Mouse (Mus musculus): Measurements from ENCODE around the gene Atp6v1e2. TPM values are rescaled to one million over a fixed set of nuclear protein-coding genes. Genes with fewer than 3 reads are reported as not detected.

The Atp6v1e2 gene
- polyA plus RNA-seq, 1 experiment from 2014 or later: not detected

DNA sequence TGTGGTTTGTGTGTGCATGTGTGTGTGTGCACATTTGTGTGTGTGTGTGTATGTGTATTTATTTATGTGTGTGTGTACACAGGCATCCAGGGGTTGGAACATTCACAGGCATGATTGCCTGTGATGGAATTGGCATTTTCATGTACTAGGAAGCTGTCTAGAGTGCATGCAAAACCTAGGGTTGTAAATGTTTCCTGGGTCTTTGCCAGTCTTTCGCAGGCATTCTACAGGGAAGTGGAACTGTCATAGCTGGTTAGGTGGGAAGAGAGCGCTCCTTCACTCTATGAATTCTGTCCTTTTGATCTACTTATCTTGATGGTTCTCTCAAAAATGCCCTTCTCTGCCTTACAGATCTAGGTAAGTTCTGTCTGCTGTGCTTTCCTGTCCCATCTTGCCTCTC, 10.6 kb downstream of the Atp6v1e2 start:
- ATAC-seq (replicated peaks; ENCODE audit: low FRiP score): no peak
- no peak overlapping the region for H3K27ac ChIP-seq
- WGBS: 72% methylated on average over 2 of the region's 2 CpGs
- H3K9ac ChIP-seq: no peak overlapping the region
- H3K4me3 ChIP-seq (replicated peaks): no peak overlapping the region
- peaks cover 15% of the 10 kb centered on the region for H3K4me1 ChIP-seq
- peaks cover 21% of the 10 kb centered on the region for H3K27me3 ChIP-seq
- H3K36me3 ChIP-seq: no peaks in the 10 kb centered on the region
- peak overlapping the region; percentile 79 for H3K4me2 ChIP-seq
- H3K9me3 ChIP-seq (replicated peaks): no peaks in the 10 kb centered on the region

DNA sequence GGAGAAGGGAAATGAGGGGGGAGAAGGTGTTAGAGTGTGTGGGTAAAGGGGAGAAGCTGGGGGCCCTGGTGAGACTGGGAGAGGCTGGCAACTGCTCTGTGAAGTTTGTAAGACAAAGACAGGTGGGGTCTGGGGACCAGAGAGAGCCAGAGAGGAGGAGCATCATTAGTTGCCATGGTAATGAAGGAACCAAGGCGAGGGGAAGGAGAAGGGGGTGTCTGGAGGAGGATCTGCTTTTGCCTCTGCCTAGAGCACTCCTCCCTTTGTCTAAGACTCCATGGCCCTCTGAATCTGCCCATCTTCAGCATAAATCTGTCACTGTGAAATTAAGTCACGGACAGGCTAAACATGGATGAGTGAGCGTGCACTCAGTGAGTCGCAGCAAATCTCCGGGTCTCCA, 14.8 kb downstream of the Atp6v1e2 start:
- WGBS: 18% methylated on average over 5 of the region's 5 CpGs
- Histone ChIP-seq H3K36me3 (no peaks in the 10 kb centered on the region), H3K9ac (no peak overlapping the region), H3K4me3 (replicated peaks) (no peak overlapping the region), H3K4me2 (peak overlapping the region; percentile 26), H3K27ac (no peak overlapping the region), H3K9me3 (replicated peaks) (no peaks in the 10 kb centered on the region), H3K27me3 (peaks cover 22% of the 10 kb centered on the region), H3K4me1 (peaks cover 9% of the 10 kb centered on the region)
- ATAC-seq (replicated peaks; ENCODE audit: low FRiP score): peak; percentile 53

DNA sequence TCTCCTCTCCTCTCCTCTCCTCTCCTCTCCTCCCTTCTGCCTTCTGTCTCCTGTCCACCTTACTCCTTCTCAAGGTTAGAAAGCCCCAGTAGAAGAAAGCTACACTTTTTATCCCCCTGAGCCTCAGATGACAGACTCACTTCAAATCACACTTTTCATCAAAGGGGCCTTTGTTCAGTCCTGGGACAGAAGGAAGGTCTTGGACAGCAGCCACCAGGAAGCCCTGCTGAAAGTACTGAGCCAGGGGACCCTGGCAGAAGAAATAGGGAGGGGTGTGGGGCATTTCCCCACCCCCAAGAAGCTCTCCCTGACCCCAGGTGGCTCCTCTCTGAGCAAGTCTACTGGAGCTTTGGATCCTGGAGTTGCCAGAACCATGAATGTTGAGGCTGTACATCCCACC, 17.7 kb downstream of the Atp6v1e2 start:
- Histone ChIP-seq H3K36me3 (no peaks in the 10 kb centered on the region), H3K9me3 (replicated peaks) (peaks cover 9% of the 10 kb centered on the region), H3K4me3 (replicated peaks) (no peak overlapping the region), H3K27me3 (peaks cover 16% of the 10 kb centered on the region), H3K9ac (no peak overlapping the region), H3K4me2 (no peak overlapping the region), H3K4me1 (no peaks in the 10 kb centered on the region), H3K27ac (no peak overlapping the region)
- no peak for ATAC-seq (replicated peaks; ENCODE audit: low FRiP score)

DNA sequence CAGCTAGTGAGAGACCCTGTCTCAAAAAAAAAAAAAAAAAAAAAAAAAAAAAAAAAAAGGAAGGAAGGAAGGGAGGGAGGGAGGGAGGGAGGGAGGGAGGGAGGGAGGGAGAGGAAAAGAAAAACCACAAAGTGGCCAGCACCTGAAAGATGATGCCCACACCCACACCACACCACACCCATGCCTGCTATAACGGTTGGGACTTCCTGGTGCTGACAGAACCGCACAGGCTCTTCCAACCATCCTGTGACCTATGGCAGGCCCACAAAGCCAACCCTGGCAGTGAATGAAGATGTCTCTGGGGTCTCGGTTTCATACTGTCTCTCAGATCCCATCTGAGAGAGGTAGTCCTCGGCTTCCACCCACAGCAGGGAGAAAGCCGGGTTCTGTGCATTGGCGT, 18.3 kb downstream of the Atp6v1e2 start:
- peaks cover 9% of the 10 kb centered on the region for H3K9me3 ChIP-seq (replicated peaks)
- no peak overlapping the region for H3K9ac ChIP-seq
- WGBS: 82% methylated on average over 6 of the region's 6 CpGs
- H3K27ac ChIP-seq: no peak overlapping the region
- no peaks in the 10 kb centered on the region for H3K4me1 ChIP-seq
- no peak overlapping the region for H3K4me2 ChIP-seq
- ATAC-seq (replicated peaks; ENCODE audit: low FRiP score): no peak
- no peaks in the 10 kb centered on the region for H3K36me3 ChIP-seq
- peaks cover 10% of the 10 kb centered on the region for H3K27me3 ChIP-seq
- no peak overlapping the region for H3K4me3 ChIP-seq (replicated peaks)

DNA sequence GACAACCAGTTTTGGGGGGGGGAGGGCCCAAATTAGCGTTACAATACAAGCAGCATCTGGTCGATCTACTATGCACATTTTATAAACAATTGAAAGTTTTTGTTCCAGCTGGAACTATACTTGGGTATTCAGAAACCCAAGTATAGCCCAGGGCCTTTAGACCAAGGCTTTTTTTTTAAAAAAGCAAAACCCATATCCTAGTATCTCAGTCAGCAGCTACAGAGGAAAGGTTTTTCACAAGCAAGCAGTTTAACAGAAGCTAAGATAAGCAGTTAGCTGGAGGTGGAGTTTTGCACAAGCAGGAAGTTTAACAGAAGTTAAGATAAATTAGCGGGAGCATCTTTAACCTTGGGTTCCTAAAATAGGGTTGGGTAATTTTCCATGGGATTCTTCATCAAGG, 20.9 kb downstream of the Atp6v1e2 start:
- no peaks in the 10 kb centered on the region for H3K36me3 ChIP-seq
- no peak overlapping the region for H3K4me3 ChIP-seq (replicated peaks)
- no peaks in the 10 kb centered on the region for H3K27me3 ChIP-seq
- no peak overlapping the region for H3K27ac ChIP-seq
- 94% methylated on average over 3 of the region's 3 CpGs for WGBS
- no peak overlapping the region for H3K4me2 ChIP-seq
- no peak for ATAC-seq (replicated peaks; ENCODE audit: low FRiP score)
- no peak overlapping the region for H3K9ac ChIP-seq
- H3K9me3 ChIP-seq (replicated peaks): peaks cover 9% of the 10 kb centered on the region
- H3K4me1 ChIP-seq: 0 out of 2 replicates have a peak, but pooled peaks cover 6% of the 10 kb centered on the region

DNA sequence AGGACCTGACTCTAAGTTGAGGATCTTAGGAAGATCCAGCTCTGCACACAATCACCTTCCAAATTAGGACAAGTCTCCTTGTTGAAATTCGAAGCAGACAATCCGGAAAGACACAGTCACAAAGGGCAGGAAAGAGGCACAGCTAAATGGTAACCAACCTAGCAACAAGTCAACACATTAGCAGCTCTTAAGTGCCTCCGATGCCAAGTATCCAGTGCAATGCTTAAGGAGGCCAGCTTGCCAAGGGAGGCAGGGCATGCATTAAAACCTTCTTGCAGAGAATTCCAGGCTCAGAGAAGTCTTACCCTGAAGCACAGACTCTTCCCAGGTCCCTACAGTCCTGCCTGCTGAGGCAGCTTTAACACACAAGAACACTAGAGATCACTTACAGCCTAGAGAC, 23.0 kb downstream of the Atp6v1e2 start:
- peaks cover 9% of the 10 kb centered on the region for H3K9me3 ChIP-seq (replicated peaks)
- no peak overlapping the region for H3K9ac ChIP-seq
- no peaks in the 10 kb centered on the region for H3K36me3 ChIP-seq
- no peaks in the 10 kb centered on the region for H3K27me3 ChIP-seq
- 81% methylated on average over 3 of the region's 3 CpGs for WGBS
- no peak for ATAC-seq (replicated peaks; ENCODE audit: low FRiP score)
- no peak overlapping the region for H3K4me3 ChIP-seq (replicated peaks)
- H3K4me2 ChIP-seq: no peak overlapping the region
- H3K4me1 ChIP-seq: peaks cover 6% of the 10 kb centered on the region; the same call in 1 of the 2 replicates
- no peak overlapping the region for H3K27ac ChIP-seq

DNA sequence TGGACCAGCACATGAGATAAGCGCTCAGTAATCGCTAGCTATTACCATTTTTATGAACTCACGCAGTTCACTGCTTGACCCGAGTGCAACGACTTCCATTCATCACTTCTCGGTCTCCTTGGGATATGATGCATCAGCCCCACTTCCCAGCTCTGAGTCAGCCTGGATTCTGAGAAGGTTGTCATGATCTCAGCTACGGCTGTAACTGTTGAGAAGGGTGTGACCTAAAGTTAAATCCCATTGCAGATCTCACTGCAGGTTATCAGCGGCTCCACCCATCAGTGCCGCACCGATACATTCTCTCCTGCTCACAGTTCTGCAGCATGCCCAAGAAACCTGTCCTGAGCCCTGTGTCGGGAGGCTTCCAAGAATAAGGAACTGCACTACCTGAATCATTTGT, 28.0 kb downstream of the Atp6v1e2 start:
- H3K9ac ChIP-seq: no peak overlapping the region
- no peak overlapping the region for H3K4me3 ChIP-seq (replicated peaks)
- H3K4me2 ChIP-seq: no peak overlapping the region
- no peak overlapping the region for H3K27ac ChIP-seq
- H3K36me3 ChIP-seq: no peaks in the 10 kb centered on the region
- no peak for ATAC-seq (replicated peaks; ENCODE audit: low FRiP score)
- peaks cover 9% of the 10 kb centered on the region for H3K4me1 ChIP-seq
- 56% methylated on average over 11 of the region's 11 CpGs for WGBS
- no peaks in the 10 kb centered on the region for H3K9me3 ChIP-seq (replicated peaks)
- H3K27me3 ChIP-seq: no peaks in the 10 kb centered on the region

DNA sequence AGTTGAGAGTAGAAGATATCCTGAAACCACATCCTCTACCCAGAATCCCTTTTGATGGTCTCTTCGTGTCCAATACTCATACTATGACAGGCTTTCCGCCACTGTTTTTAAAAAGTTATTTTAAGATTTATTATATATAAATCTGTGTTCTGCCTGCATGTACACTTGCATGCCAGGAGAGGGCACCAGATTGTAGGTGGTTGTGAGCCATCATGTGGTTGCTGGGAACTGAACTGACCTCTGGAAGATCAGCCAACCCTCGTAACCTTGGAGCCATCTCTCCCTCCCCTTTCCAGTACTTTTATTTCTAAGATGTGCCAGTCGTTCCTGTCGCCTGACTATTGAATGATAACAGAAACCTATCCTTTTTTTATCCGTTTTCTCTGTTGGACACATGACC, 28.9 kb downstream of the Atp6v1e2 start:
- no peak for ATAC-seq (replicated peaks; ENCODE audit: low FRiP score)
- H3K4me1 ChIP-seq: peaks cover 9% of the 10 kb centered on the region
- no peaks in the 10 kb centered on the region for H3K27me3 ChIP-seq
- H3K4me3 ChIP-seq (replicated peaks): no peak overlapping the region
- H3K4me2 ChIP-seq: no peak overlapping the region
- no peaks in the 10 kb centered on the region for H3K36me3 ChIP-seq
- WGBS: 68% methylated on average over 6 of the region's 6 CpGs
- H3K27ac ChIP-seq: no peak overlapping the region
- no peak overlapping the region for H3K9ac ChIP-seq
- H3K9me3 ChIP-seq (replicated peaks): no peaks in the 10 kb centered on the region

DNA sequence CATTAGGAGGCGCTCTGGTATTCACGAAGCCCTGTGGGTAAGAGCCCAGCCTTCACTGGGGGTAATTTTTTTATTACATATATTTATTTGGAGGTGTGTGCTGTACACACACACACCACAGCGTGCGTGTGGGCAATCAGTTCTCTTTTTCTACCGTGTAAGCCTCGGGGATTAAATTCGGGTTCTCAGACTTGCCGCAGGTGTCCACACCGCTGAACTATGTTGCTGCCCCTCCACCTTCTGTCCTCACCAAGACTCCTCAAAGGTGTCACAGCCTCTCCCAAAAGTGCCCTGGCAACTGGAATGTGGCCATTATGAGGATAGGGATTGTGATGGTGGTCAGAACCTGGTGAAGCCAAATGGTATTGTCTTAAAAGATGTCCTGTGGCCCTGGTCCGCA, 30.6 kb downstream of the Atp6v1e2 start, which contains the start of gene Tmem247:
Gene Tmem247 (plus strand): TSS at position 301 of the 400 bp plus-strand sequence.
- Histone ChIP-seq H3K9me3 (replicated peaks) (no peaks in the 10 kb centered on the region), H3K4me3 (replicated peaks) (no peak within 1 kb of the TSS), H3K4me1 (peaks cover 4% of the 10 kb centered on the region), H3K27me3 (no peaks in the 10 kb centered on the region), H3K9ac (no peak within 1 kb of the TSS), H3K4me2 (no peak within 1 kb of the TSS), H3K36me3 (no peaks in the 10 kb centered on the region), H3K27ac (no peak within 1 kb of the TSS)
- 93% methylated on average over 10 of the region's 10 CpGs for WGBS
- no peak for ATAC-seq (replicated peaks; ENCODE audit: low FRiP score)

DNA sequence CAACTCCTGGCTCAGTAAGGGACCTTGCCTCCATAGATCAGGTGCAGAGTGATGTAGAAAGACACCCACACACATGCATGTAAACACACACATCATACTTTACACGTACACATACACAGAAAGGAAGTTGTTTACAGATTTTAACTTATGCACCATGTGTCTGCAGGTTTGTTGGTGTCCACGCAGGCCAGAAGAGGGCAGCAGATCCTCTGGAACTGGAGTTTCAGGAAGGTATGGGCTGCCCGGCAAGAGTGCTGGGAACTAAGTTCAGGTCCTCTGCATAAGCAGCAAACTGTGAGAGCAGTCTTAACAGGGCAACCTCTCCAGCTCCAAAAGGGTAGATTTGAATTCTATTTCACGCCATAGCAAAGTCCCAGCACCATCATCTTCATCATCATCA, 32.2 kb downstream of the Atp6v1e2 start:
- Histone ChIP-seq H3K9ac (no peak overlapping the region), H3K27me3 (no peaks in the 10 kb centered on the region), H3K4me1 (peaks cover 8% of the 10 kb centered on the region), H3K36me3 (no peaks in the 10 kb centered on the region), H3K9me3 (replicated peaks) (no peaks in the 10 kb centered on the region), H3K4me2 (no peak overlapping the region), H3K27ac (no peak overlapping the region), H3K4me3 (replicated peaks) (no peak overlapping the region)
- ATAC-seq (replicated peaks; ENCODE audit: low FRiP score): no peak
- whole genome bisulfite sequencing: 86% methylated on average over 4 of the region's 4 CpGs

DNA sequence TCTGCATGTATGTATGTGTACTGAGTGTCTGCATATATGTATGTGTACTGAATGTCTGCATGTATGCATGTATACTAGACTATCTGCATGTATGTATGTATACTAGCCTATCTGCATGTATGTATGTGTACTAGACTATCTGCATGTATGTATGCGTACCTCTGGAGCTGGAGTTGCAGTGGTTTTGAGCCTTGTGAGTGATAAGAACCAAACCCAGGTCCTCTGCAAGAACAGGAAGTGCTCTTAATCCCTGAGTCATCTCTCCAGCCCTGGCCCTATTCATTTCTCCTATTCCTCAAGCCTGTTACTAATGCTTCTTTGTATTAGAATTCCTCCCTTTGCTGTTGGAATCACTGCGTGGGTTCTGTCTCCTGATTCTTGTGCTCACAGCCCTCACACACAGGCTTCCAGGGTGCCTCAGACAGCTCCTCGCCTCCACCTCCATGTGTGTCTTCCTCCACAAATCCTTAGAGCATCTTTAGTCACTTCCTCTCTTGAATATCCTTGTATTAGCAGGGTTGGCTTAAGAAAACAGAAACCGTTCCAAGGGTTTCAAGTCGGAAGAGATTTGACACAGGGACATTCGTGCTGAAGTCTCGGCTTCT, 34.6 kb downstream of the Atp6v1e2 start:
- WGBS: 69% methylated on average over 7 of the region's 7 CpGs
- no peaks in the 10 kb centered on the region for H3K9me3 ChIP-seq (replicated peaks)
- no peaks in the 10 kb centered on the region for H3K36me3 ChIP-seq
- H3K27ac ChIP-seq: no peak overlapping the region
- no peak overlapping the region for H3K4me3 ChIP-seq (replicated peaks)
- no peak overlapping the region for H3K4me2 ChIP-seq
- H3K27me3 ChIP-seq: 0 out of 2 replicates have a peak, but pooled peaks cover 10% of the 10 kb centered on the region
- peaks cover 11% of the 10 kb centered on the region; the same call in 1 of the 2 replicates for H3K4me1 ChIP-seq
- no peak overlapping the region for H3K9ac ChIP-seq
- no peak for ATAC-seq (replicated peaks; ENCODE audit: low FRiP score)

DNA sequence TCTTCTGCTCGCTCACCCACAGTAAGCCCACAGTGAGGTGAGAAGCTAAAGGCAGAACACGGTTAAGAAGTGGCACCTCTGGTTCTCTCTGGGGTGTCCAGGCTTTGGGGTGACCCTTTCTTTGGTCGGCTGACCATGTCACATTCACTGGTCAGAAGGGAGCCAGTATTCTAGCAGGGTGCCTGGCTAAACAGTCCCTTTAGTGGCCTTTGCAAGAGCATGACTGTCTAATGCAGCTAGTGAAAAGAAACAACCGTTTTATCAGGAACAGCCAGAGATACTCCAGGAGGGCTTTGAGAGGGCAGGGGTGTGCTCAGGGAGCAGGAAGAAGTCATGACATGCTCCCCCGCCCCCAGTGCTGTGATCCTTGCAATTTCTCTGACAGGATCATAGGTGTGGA, 36.4 kb downstream of the Atp6v1e2 start:
- Histone ChIP-seq H3K4me1 (peaks cover 9% of the 10 kb centered on the region; the same call in 1 of the 2 replicates), H3K9me3 (replicated peaks) (no peaks in the 10 kb centered on the region), H3K36me3 (no peaks in the 10 kb centered on the region), H3K4me3 (replicated peaks) (no peak overlapping the region), H3K27ac (no peak overlapping the region), H3K4me2 (no peak overlapping the region), H3K27me3 (peaks cover 21% of the 10 kb centered on the region; the same call in 1 of the 2 replicates), H3K9ac (no peak overlapping the region)
- no peak for ATAC-seq (replicated peaks; ENCODE audit: low FRiP score)
- 55% methylated on average over 5 of the region's 5 CpGs for WGBS

Data from kidney, embryonic 15.5 days (tissue).